Mouse (Mus musculus) frontal cortex, postnatal 36 days (tissue): ENCODE results near the gene 4921517D22Rik.

Experiments used
- DNase-seq, 2 experiments: peaks; one replicate each; pipeline ENCODE4 v3.0.0; 2022; ENCODE audit warnings: low spot score in 2 of 2

4921517D22Rik gene

DNA sequence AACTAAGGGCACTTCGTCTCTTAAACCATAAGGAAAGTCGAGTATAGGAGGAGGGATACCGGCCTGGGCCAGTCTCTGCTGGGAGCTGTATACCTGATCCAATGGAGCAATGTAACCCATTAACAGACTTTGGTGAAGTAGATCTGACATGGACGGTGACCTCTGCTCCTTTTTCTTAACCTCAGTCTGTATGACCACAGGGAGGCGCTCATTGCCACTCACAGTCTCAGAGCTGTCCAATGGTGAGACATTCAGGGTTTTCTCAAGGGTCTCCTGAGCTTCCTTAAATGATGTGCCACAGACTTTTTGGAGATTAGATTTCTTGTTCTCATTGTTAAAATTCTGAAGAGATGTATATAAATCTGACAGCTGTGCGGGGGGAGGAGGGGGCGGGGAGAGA lies 3.3 kb downstream of the 4921517D22Rik start:
- no peak for DNase-seq

- no peak for DNase-seq
These were observed 4.1 kb downstream of the 4921517D22Rik start for GRCm38 (mm10) chr13:59689843-59690242.

DNA sequence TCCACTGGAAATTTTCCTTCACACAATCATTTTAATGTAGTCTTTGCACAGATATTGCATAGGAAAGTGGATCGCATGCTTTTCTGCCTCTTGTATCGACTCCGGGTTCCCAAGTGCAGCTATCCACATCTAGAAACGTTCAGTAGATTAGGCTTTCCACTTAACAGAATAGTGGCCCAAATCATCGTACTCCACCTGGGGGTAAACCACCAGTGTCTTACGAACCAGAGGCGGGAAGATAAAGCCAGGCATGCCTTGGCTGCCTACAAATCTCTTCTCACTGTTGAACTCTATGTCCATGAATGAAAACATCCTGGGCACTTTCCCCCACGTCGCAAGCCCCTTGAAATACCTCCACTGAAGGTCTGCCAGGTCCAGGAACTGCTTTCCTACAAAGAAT lies 4.6 kb downstream of the 4921517D22Rik start:
- no peak for DNase-seq

DNA sequence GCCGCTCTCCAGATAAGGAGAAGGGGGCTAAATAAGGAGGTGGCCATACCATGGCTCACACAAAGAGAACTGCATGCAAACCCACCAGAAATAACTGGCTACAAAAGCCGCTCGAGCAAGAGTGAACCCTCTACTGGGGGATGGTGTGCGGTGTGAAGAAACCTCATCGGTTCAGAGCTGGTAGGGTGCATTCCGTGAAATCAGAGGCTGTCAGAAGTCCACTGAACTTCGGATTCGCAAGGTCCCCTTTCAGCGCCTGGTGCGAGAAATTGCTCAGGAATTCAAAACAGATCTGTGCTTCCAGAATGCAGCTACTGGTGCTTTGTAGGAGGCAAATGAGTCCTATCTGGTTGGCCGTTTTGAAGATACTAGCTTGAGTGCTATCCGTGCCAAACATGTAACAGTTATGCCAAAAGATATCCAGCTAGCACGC lies 5.6 kb downstream of the 4921517D22Rik start:
- peak in 1 of 2 experiments; percentile 35 for DNase-seq

DNA sequence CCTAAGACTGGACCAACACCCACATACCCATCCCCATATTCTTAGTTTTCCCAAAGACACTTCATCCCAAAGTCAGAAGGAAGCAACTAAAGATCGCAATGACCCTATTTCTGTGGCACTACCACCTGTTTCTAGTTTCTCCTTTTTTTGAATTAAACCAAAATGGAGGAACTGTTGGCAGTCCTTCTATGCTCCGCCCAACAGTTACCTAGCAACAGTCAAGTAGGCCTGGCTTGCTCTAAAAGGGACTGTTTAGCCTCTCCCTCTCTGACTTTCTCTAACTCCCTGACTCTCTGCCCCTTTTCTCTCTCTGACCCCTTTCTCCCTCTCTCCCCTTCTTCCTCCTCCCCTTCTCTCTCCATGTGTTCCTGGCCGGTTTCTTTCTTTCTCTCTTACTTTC lies 8.7 kb downstream of the 4921517D22Rik start:
- DNase-seq, result no peak

DNA sequence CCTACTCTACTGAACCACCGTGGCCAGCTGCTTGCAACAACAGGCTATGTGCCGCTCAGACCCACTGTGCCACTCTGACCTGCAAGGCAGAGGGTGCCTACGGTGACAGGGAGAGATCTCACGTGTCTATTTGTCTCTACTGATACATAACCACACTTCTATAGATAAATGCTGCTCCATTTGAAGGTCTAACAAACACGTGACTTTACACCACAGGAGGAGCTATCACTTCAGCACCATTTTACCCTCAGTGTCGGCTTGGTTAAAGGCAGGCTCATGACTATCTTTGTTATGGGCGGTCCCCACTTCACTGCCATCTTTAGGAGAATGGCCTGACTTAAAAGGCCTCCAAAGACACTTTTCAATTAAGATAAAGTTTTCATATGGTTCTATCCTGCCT lies 11.3 kb downstream of the 4921517D22Rik start:
- DNase-seq, result no peak

DNA sequence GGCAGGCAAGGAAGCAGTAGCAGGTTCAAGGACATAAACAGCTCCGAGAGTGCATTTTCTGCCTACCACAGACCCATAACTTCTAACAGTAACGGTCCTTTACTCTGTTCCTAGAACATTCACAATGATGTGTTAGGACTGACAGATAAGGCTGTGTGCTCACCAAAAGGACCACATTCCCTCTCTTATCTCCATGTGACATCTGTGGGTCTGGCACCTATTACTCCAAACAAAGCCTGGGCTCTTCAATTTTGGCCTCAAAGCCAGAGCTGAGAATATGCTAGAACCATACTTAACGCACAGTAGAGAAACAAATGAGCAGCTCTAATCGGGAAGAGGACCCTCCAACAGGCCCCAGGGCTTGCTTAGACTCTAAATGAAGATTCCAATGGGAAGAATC lies 14.0 kb downstream of the 4921517D22Rik start:
- no peak for DNase-seq

DNA sequence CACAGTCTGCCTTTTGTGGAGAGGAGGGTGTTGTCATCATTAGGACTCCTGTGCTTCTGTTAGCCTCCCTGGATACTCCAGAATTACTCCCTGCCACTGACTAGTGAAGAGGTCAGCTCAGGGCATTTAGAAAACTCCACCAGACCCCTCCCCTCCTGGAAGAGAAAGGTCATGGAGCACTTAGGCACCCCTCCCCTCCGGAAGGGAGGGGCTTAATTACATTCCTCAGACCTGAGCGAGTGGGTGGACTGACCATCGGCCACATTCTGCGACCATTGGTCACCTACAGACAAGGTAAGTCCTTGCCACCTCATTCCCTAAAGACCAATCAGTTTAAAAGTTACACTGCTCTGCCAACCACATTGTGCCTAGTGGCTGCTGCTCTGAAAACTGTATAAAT lies 14.6 kb downstream of the 4921517D22Rik start:
- no peak for DNase-seq

GRCm38 (mm10) chr13:59676316-59677229 lies 17.3 kb downstream of the 4921517D22Rik start:
- DNase-seq, result no peak

- peak in 1 of 2 experiments; percentile 48 for DNase-seq
These were observed 18.5 kb downstream of the 4921517D22Rik start, which contains the start of gene Golm1 for GRCm38 (mm10) chr13:59675151-59676011. Gene Golm1 (minus strand): TSS chr13:59675811.

GRCm38 (mm10) chr13:59674761-59675150 lies 19.2 kb downstream of the 4921517D22Rik start:
- DNase-seq, result peak; percentile 35 to 41

GRCm38 (mm10) chr13:59674215-59674614 lies 19.7 kb downstream of the 4921517D22Rik start:
- no peak for DNase-seq

DNA sequence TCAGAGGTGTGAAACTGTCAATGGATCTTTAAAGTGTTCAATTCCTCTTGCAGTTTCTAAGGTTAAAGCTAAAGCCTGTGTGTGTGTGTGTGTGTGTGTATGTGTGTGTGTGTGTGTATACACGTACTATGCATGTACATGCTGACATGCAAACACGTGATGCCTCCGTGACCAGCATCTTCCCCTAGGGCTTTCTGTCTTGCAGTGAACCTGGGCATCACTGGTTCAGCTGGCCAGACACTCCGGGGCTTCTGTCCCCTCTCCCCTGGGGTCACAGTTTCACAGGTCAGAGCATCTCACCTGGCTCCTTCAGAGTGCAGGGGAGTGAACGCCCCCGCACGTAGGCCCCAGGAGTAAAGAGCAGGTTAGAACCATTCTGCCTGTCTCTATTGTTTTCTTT lies 20.3 kb downstream of the 4921517D22Rik start:
- no peak for DNase-seq

GRCm38 (mm10) chr13:59672248-59672647 lies 21.7 kb downstream of the 4921517D22Rik start:
- DNase-seq, result no peak

GRCm38 (mm10) chr13:59671521-59671920 lies 22.4 kb downstream of the 4921517D22Rik start:
- no peak for DNase-seq

- peak in 1 of 2 experiments; percentile 40 for DNase-seq
These were observed 24.0 kb downstream of the 4921517D22Rik start for GRCm38 (mm10) chr13:59669946-59670345.

- DNase-seq, result no peak
These were observed 25.3 kb downstream of the 4921517D22Rik start for GRCm38 (mm10) chr13:59668501-59669093.

- no peak for DNase-seq
These were observed 26.1 kb downstream of the 4921517D22Rik start for GRCm38 (mm10) chr13:59667763-59668162.

GRCm38 (mm10) chr13:59663939-59664712 lies 29.8 kb downstream of the 4921517D22Rik start:
- DNase-seq, result no peak

- DNase-seq, result no peak
These were observed 31.9 kb downstream of the 4921517D22Rik start for GRCm38 (mm10) chr13:59661966-59662365.

GRCm38 (mm10) chr13:59661387-59661786 lies 32.5 kb downstream of the 4921517D22Rik start:
- DNase-seq, result no peak
